Mouse (Mus musculus): ENCODE measurements around the gene Vmn1r72. TPM values are rescaled to one million over a fixed set of nuclear protein-coding genes. Genes with fewer than 3 reads are reported as not detected.
"Not testable (repeated sequence)": the region's sequence is repeated elsewhere in the genome, so short reads cannot be mapped to it uniquely, and the experiment has no call there.

The Vmn1r72 gene
- total RNA-seq (2021): not detected
- long read RNA-seq, experiment 1: 0 reads
- long read RNA-seq, experiment 2: 0 reads

DNA sequence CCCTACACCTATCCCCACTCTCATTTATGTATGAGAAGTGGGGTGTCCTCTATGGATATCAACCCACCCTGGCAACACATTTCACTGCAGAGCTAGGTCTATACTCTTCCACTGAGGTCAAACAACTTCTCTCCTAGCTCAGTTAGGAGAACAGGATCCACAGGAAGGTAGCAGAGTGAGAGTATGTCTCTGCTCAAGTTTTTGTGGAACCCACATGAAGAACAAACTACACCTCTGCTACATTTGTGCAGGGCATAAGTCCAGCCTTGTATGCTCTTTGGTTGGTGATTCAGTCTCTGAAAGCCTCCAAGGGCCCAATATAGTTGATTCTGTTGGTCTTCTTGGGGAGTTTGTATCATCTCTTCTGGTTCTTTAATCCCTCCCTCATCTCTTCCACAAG, at the start of gene Vmn1r72:
Gene Vmn1r72 (minus strand): TSS at position 101 of the 400 bp plus-strand sequence.
- DNase-seq (ENCODE audit: low spot score in 2 of 2): not testable (repeated sequence)

GRCm38 (mm10) chr7:11617082-11617481, 62.9 kb downstream of the Vmn1r72 start:
- DNase-seq (ENCODE audit: low spot score in 2 of 2): not testable (repeated sequence)

Other genes starting within 250 kb of the Vmn1r72 start
- gene Zscan4-ps2, start 165.8 kb downstream of the Vmn1r72 start, total RNA-seq (2021): not detected
- gene Zscan4-ps3, start 70.8 kb downstream of the Vmn1r72 start, total RNA-seq (2021): not detected
- not detected for gene Vmn1r73, start 50.1 kb upstream of the Vmn1r72 start, total RNA-seq (2021)
- not detected for gene Vmn1r74, start 153.8 kb upstream of the Vmn1r72 start, total RNA-seq (2021)
- gene Vmn1r75, start 194.5 kb upstream of the Vmn1r72 start, total RNA-seq (2021): not detected